Mouse (Mus musculus): ENCODE data around the gene 4933424G06Rik.

- TF ChIP-seq POLR2A (IDR thresholded peaks at IDR 0.05; ENCODE audit: extremely low read depth, insufficient read depth, low read length) (no peak), CTCF (IDR thresholded peaks at IDR 0.05; ENCODE audit: low read depth, low read length) (no peak)
These were observed 48.6 kb downstream of the 4933424G06Rik start for GRCm38 (mm10) chr1:36758553-36758952.
